Mouse (Mus musculus): Measurements from ENCODE around the gene Relt.

Gene Relt

DNA sequence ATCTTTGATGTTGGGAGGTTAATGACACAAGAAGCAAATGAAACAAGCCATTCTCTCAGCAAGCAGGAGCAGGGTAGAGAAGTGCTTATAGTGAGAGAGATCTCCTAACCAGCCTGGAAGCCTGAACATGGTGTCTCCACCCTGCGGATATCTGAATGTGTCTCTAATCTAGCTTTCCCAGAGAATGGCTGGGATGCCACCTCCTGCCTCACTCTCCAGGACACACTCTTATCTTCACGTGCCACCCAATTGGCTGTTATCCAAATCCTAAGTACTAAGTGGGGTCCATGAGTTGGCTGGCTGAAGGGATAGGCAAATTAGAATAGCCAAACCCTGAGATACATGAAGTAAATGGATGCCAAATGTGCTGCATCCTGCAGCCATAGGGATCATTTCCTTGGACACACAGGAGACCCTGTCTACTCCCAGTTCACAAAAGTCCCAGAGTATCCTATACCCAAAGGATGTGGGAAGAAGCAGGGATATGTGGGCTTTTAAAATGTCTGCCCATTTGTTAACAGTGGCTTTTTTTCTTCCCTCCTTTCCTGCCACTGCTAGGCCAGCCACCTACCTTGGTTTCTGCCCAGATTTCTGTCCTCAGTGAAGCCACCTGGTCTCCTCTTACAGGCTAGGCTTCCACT, 18.7 kb downstream of the Relt start:
- DNase-seq: no peak

DNA sequence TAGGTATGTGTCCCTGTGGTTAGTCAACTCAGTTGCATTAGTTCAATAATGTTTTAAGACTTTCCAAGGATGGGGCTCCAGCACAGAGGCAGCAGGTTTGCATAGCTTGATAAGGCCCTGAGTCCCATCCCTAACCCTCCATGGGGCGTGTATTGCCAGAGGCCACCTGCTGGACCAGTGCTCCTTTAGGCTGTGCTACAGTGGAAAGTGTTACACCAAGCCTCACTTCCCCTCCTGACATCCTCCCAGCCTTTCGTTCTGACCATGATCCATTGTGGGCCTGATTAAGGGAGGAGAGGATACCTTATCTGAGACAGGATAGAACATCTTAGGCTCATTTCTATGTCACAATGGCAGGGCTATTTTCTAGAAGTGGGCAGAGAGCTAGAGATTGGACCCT, 19.4 kb downstream of the Relt start:
- DNase-seq: no peak

DNA sequence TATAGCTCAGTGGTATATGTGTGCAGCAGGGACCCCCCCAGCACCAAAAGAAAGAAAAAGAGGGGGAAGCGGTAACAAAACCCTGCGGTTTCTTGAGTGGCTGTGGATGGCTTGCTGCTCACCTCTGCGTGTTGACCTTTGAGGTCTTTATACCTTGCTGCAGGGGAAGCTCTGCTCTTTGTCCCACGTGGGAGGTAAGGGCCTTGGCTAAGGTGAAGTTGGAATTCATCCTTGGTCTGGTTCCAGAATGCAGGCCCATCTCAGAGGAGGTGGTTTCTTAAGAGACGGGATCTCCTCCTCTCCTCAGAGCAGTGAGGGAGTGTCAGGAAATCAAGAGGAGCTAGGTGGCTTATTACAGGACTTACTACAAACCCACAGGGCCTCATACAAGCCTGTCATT, 21.1 kb downstream of the Relt start:
- no peak for DNase-seq

DNA sequence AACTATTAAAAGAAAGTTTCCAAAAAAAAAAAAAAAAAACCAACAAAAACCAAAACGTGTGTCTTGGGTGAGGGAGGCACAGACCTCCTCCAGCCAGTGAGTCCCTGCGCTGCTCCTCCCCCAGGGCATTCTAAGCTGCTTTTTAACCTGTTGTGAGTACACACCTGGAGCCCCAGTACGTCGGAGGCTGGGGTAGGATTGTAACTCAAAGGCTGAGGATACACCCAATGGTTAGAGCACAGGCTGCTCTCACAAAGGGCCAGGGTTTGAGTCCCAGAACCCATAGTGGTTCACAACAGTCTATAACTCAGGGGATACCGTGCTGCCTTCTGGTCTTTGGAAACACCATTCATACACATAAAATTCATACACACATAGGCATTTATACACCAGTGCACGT, 21.6 kb downstream of the Relt start:
- no peak for DNase-seq

DNA sequence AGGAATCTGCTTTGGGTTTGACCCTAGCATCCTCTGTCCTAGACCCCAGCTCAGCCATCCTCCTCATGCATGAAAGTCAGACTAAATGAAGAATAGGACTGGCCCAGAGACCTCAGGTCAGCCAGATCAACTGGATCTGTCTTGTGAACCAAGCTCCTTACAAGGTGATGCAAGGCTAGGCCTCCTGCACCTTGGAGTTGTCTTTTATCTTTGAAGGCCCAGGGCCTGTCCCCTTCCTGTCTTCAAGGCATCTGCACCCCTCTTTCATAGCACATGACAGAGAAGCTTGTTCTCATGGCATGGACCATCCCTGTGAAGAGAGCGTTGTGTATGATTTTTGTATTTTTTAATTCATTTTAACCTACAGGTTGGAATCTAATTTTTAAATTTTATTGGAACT, 22.3 kb downstream of the Relt start:
- no peak for DNase-seq

DNA sequence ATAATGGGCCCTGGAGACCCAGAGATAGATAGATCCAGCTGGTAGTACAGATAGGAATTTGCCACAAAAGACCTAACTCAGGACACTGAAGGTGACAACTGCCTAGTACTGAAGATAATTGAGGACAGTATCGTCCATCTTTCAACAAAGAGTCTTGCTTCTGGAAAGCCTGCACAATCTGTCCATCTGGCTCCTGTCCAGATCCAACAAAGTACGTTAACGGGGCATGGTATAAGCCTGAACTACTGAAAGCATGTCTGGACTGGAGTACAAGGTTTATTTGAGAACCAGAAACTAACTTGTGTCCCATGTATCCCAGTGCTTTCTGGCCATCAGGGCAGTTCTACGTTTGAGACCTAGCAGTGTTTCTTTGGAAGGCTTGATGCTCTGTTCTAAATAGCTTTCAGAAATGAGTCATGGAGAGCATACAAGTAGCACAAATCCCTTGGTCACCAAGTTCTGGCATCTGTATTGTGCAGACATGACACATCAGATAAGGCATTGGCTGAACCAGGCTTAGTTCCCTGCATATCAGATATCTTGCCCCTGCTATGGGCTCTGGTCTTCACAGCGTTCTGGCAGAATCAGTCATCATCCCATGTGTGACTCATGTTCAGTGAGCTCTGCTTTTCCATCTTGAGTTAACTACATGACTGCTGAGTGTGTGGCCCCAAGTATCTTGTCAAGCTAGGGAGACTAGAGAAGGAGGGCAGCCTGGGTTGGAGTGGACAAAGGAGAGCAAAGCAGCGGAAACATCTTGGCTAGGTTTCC, 23.4 kb downstream of the Relt start:
- DNase-seq: no peak

DNA sequence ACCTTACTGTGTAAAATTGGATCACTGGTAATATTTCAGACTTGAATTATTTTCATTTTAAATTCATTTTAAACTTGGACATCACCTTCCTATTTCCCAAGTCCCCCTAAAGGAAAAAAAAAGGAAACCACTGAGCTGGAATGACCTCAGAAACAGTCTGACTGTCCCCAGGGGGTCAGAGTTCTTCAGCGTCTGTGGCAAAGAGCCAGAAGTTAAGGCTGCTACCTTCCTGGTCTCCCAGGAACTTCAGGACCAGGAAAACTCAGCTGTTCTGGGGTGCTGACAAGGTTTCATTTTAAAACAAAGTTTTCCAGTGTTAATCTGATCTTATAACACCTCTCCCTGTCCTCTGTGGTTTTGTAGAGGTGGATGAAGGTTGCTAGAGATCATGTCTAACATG, 25.5 kb downstream of the Relt start:
- DNase-seq: no peak

DNA sequence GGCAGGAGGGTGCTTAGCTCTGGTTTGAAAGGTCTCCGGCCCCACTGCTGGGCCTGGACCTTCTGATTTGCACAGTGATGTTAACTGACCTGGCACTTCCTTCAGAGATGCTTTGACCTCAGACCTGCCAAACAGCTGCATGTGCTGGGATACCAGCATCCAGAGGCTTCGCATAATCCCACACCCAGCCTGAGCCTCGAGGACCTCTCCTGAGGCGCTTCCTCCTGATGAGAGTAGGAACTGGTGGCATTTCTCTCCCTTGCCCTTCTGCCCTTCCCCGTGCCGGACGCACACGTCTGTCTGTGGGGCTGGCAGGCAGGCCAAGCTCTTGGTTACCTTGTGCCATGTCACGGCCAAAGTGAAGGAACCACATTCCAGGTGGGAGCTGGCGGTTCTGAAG, 26.6 kb downstream of the Relt start:
- no peak for DNase-seq

DNA sequence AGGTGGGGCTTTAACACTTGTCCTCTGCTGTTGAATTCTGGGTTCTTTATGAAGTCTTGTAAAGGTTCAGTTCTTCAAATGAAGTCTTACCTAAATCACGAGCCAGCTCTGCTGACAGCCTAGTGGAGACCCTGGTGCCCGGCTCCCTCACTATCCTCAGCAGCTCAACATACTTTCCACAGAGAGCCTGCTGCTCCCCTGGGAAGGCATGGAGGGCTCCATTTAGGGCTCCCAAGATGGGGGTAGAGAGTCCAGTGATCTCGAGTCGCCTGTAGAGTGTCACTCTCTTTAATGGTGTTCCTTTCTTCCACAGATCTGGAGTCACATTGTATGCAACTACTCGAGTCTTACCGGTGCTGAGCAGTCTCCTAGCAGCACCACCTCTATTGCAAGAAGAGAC, 27.5 kb downstream of the Relt start:
- no peak for DNase-seq

DNA sequence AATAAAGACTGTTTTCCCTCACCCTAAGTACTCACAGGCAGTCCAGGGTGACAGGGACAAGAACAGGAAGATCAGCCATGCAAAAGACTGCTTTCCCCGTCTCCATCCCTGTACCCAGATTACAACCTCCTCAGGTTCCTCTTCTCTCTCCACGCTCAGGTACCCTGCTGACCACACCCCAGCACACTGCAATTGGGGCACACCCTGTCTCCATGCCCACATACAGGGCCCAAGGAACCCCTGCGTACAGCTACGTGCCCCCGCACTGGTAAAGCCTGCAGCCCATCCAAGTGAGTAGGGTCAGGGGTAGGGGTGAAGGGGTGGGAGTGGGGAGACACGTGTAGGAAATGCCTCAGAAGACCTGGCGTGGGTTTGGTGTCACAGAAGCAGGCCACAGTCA, 28.1 kb downstream of the Relt start:
- no peak for DNase-seq

DNA sequence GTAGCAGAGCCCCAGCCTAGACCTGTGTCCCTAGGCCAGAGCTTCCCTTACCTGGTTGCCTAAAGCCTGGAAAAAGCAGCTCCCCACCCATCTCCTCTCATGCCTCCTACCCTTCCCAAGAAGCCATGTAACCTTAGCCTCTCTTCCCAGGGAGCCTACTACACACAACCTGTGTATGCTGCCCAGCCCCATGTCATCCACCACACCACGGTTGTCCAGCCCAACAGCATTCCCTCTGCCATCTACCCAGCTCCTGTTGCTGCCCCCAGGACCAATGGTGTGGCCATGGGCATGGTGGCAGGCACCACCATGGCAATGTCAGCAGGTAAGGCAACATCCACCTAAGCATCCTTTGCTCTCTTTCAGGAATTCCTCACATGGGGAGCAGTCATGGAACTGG, 29.4 kb downstream of the Relt start:
- DNase-seq: no peak

DNA sequence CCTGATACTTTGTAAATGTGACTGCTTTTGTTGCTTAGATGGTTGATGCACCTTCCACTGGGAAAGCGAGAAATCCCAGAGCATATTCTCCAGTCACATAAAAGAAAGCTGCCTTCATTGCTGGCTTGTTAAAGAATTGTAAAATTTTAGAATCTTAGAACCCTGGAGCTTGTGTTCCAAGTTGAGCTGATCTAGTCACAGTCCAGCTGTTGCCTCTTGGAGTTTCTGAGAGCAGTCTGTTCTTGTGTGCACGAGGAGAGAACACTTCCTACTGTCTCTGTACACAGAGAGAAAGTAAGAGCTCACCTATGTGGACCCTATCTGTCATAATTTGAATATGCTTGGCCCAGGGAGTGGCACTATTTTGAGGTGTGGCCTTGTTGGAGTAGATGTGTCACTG, 34.7 kb downstream of the Relt start:
- no peak for DNase-seq

DNA sequence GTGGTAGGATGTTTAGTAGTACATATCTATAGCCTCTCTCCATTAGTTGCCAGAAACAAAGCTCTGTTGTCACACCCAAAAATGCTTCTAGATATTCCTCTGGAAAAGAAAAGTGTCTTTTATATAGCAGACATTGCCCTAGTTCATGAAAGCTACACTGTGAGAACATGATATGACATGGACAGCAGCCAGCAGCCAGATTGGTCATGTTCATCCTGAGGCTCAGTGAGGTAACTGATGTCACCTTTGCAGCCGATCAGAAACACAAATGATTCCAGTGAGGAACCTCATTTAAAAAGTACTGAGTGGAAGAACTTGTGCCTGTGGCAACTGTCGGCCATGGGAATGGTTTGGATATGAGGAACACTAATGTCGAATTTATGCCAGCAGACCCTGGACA, 38.6 kb downstream of the Relt start:
- no peak for DNase-seq

DNA sequence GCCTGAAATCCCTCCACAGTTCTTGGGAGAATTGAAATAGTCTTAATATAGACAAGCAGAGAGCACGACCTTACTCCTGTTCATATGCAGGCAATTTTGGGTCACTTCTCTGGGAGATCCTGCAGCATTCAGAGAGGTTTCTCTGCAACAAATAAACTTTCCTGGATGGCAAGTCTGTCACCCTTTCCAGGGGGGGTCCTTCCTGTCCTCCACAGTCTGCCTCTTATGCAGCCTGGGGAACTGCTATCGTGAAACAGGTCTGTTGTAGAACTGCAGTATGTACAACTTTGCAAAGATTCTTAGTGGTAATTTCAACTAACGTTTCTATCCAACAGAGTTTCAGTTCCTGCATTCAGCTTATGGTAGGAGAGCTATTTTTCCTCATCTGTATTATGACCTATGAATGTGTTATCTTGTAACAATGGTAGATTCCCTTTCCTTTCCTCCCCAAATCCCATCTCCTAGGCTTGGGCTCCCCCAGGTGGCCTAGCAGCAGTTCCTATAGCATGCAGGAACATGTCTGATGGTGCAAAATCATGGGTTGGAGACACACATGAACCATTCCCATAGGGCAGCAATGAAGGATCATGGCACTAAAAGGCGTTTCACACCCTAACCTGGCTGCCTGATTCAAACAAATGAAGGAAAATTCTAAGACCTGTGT, 44.7 kb downstream of the Relt start:
- peak; percentile 29 for DNase-seq

DNA sequence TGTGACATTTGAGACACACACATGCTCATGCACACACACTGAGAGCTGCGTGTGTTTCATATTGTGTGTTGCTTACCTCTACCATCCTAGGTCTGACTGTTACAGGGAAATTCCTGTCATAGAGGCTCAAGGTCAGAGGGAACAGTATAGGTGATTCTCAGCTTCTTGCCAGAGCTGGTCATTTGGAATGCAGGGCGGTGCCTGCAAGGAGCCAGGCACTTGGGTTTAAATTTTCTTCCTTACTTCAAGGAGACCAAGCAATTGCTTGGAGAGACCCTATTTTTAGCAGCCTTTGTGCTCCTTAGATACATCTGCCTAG, 45.8 kb downstream of the Relt start:
- DNase-seq: no peak

DNA sequence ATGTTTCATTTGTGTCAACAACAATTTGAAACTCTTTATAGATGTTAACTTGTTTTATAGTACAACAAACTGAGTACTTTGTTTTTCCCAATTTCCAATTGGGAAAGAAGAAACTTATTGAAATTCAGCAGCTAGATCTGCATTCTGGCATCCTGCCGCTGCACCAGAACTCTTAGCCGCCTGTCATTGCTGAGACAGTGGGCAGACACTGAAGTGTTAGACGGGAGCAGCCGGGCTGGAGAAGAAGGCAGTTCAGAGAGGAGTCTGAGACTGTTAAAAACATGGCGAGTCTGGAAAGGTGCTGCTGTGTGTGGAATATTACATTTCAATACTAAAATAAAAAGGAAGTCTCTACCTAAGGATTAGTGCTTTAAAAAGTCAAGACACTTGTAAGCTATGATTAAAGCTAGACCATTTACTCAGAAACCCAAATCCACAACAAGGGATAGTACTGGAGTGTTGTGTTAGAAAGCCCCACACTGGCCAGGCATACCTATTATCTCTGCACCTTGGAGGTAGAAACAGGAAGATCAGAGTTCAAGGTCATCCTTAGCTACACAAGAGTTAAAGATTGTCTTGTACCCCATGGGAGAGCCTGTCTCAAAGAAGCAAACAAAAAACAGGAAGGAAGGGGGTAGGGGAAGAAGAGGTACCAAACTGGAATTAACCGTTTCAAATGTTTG, 46.3 kb downstream of the Relt start:
- DNase-seq: no peak

DNA sequence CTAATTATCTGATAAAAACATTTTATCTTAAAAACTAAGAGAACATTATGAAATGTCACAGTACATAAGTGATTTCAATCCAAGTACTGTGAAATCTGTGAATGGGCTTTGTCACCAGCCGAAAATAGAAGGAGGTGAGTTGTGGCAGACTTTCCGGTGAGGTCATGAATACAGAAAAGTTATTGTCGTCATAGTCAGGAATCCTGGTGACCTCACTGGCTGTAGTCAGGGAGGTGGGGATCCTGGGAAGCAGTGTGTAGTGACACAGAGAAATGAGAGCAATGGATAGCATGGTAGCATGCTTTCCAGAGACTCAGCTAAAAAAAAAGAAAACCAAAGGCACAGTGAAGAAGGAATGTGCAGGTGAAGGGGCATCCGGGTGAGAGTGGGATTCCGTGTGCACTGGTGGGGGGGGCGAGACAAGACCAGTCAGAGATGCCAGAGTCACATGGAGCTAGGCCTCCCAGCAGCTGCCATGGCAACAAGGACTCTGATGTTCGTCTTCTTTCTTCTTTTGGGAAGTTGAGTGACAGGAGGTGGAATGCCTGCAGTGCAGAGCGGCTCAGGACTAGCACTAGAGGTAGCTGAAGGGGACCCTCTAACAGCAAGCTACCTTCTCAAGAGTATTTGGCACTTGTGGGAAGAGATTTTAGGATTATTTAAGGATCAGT, 47.2 kb downstream of the Relt start:
- peak; percentile 59 for DNase-seq

DNA sequence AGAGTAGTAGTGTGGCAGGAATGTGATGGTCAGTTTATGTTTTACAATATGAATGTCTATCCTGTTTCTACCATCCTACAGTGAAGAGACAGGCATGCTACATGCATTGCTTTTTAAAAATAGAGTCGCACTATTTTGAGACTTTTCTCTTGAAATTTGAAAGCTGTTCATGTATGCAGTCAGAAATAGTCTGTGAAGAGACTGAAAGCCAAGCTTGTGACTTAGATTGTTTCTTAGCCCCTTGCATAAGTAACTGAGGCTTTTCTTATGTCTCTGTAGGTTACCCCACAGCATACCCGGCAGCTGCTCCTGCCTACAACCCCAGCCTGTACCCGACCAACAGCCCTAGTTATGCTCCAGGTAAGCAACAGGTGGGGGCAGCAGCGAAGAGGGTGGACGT, 50.6 kb downstream of the Relt start:
- no peak for DNase-seq

DNA sequence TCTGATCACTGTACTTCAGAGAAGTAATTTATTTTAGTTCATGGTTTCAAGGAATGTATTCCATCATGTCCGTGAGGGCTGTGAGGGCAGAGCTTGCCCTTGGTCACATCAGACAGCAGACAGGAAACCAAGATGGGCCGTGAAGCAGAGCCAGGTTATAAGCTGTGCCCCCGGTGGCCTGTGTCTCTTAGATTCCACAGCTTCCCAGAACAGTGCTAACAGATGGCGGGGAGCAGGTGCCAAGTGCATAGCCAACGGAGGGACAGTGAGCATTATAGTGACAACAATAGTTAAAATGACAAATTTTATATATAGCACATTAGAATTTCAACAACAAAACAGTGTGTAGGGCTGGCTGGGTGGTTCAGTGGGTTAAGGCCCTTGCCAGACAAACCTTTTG, 51.3 kb downstream of the Relt start:
- DNase-seq: no peak

DNA sequence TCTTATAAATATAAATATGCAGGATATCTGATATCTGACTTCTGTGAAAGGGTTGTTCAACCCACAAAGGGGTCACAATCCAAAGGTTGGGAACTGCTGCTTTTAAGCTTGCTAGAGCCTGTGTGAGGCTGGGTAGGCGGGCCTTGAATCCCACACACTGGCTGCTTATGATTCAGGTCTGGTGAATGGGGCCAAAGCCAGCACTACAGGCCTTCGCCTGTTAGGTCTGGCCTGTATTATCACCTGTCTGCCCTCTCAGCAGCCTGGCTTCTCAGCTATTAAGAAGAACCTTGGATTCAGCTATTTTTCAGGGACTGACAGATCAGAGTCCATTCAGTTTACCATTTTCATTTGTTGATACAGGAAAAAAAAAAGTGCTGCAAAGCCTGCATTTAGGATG, 57.9 kb downstream of the Relt start:
- DNase-seq: no peak

DNA sequence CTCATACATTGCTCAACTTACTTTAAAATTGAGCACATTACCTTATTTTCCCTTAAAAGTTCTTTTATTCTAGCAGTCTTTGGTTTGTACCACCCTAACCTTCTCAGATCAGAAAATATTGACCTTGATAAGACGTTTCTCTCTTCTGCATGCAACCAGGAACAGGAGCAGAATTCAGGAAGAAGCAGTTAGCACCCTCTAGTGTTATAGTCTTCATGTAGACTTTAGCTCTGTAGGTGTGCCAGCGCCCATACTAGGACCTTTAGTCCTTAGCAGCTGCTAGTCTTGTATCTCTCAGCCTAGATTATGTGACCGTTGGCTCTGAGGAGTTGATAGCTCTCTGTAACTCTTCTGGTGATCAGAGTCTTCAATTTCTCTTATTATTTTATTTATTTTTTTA, 64.4 kb downstream of the Relt start:
- peak; percentile 19 for DNase-seq
